Comparison of ENCODE assay signal across 8 mouse cellular contexts in genomic region chr10:3740504-3741388, GRCm38 (mm10). TPM values are rescaled to one million over a fixed set of nuclear protein-coding genes. Genes with fewer than 3 reads are reported as not detected.
DNase-seq lines count a peak whose midpoint lies in the region; ATAC-seq and TF ChIP-seq lines count a peak whose summit lies in the region.

No protein-coding gene starts in this region.

- peak overlapping the region; percentile 99 for H3K4me2 ChIP-seq in heart, embryonic 14.5 days (ENCODE audit: low read length)
- peak overlapping the region; percentile 90 for H3K4me2 ChIP-seq in liver, postnatal 0 days (ENCODE audit: low read depth, low read length)
- H3K4me2 ChIP-seq in neural tube, embryonic 14.5 days (ENCODE audit: low read depth, low read length): peak overlapping the region; percentile 97

- H3K9me3 ChIP-seq in ES-Bruce4 (replicated peaks; ENCODE audit: control insufficient read depth, insufficient read depth, low read length, poor library complexity, severe bottlenecking): no peaks in the 10 kb centered on the region
- no peaks in the 10 kb centered on the region for H3K9me3 ChIP-seq in heart, embryonic 14.5 days (ENCODE audit: control insufficient read depth, low read length)
- no peaks in the 10 kb centered on the region for H3K9me3 ChIP-seq in liver, postnatal 0 days (ENCODE audit: low read length)
- H3K9me3 ChIP-seq in neural tube, embryonic 14.5 days (ENCODE audit: control insufficient read depth, low read length): no peaks in the 10 kb centered on the region

- H3K4me1 ChIP-seq in ES-Bruce4 (ENCODE audit: control insufficient read depth, insufficient read depth, low read length): no peaks in the 10 kb centered on the region
- H3K4me1 ChIP-seq in heart, embryonic 14.5 days (ENCODE audit: control insufficient read depth in 2 of 2, insufficient read depth in 2 of 2, low read length in 2 of 2): peaks cover 0 to 2% of the 10 kb centered on the region in 2 experiments; a peak in 1 of 4 replicates
- H3K4me1 ChIP-seq in liver, postnatal 0 days (ENCODE audit: insufficient read depth): no peaks in the 10 kb centered on the region
- H3K4me1 ChIP-seq in neural tube, embryonic 14.5 days (ENCODE audit: control insufficient read depth, insufficient read depth, low read length): no peaks in the 10 kb centered on the region

- peak; percentile 38 for TF ChIP-seq CTCF in ES-Bruce4 (IDR thresholded peaks at IDR 0.05; ENCODE audit: low read depth, low read length)
- peak; percentile 73 for TF ChIP-seq CTCF in liver, postnatal 0 days (IDR thresholded peaks at IDR 0.05; ENCODE audit: low read depth)

- peak overlapping the region; percentile 39 for H3K9ac ChIP-seq in ES-Bruce4 (ENCODE audit: low read depth, poor library complexity, severe bottlenecking)
- H3K9ac ChIP-seq in heart, embryonic 14.5 days (ENCODE audit: low read length): peak overlapping the region; percentile 87
- H3K9ac ChIP-seq in liver, postnatal 0 days (replicated peaks): peak overlapping the region; percentile 60
- H3K9ac ChIP-seq in neural tube, embryonic 14.5 days (replicated peaks; ENCODE audit: low read depth, low read length): peak overlapping the region; percentile 57

- H3K27ac ChIP-seq in ES-Bruce4 (ENCODE audit: insufficient read depth, low read length): no peak overlapping the region
- peak overlapping the region; percentile 81 to 88 for H3K27ac ChIP-seq in heart, embryonic 14.5 days (replicated peaks in 1 of 2; ENCODE audit: control insufficient read depth in 1 of 2, insufficient read depth in 1 of 2, low read depth in 2 of 2, low read length in 2 of 2)
- H3K27ac ChIP-seq in liver, postnatal 0 days (ENCODE audit: low read depth): peak overlapping the region; percentile 75
- peak overlapping the region; percentile 71 for H3K27ac ChIP-seq in neural tube, embryonic 14.5 days (ENCODE audit: low read depth, low read length)

- H3K4me3 ChIP-seq in ES-Bruce4 (ENCODE audit: low read depth, low read length): peak overlapping the region; percentile 84
- peak overlapping the region; percentile 77 to 83 for H3K4me3 ChIP-seq in heart, embryonic 14.5 days (ENCODE audit: control insufficient read depth in 1 of 2, insufficient read depth in 1 of 2, low read depth in 1 of 2, low read length in 2 of 2)
- H3K4me3 ChIP-seq in liver, postnatal 0 days (ENCODE audit: low read depth, low read length): peak overlapping the region; percentile 62
- H3K4me3 ChIP-seq in neural tube, embryonic 14.5 days (ENCODE audit: low read depth, low read length): peak overlapping the region; percentile 56

- TF ChIP-seq POLR2A in ES-Bruce4 (IDR thresholded peaks at IDR 0.05; ENCODE audit: insufficient read depth, low read length): no peak

- H3K27me3 ChIP-seq in ES-Bruce4 (ENCODE audit: control insufficient read depth, insufficient read depth, low read length, poor library complexity, severe bottlenecking): no peaks in the 10 kb centered on the region
- no peaks in the 10 kb centered on the region for H3K27me3 ChIP-seq in heart, embryonic 14.5 days (ENCODE audit: control insufficient read depth, insufficient read depth, low read length)
- H3K27me3 ChIP-seq in liver, postnatal 0 days (ENCODE audit: insufficient read depth, low read length): no peaks in the 10 kb centered on the region; the same call in 1 of the 2 replicates
- H3K27me3 ChIP-seq in neural tube, embryonic 14.5 days (ENCODE audit: control insufficient read depth, insufficient read depth, low read length): no peaks in the 10 kb centered on the region

- under 1% methylated on average over 36 of the region's 47 CpGs for WGBS in heart, embryonic 14.5 days
- 1% methylated on average over 35 of the region's 47 CpGs for WGBS in liver, postnatal 0 days (ENCODE audit: insufficient replicate concordance)
- WGBS in neural tube, embryonic 14.5 days: under 1% methylated on average over 37 of the region's 47 CpGs

- ATAC-seq in erythroid progenitor cell, adult 5-6 weeks (replicated peaks; ENCODE audit: low FRiP score, poor library complexity, severe bottlenecking): 0 out of 2 replicates have a peak, but pooled peaks have one; percentile 14
- ATAC-seq in heart, embryonic 14.5 days (ENCODE audit: insufficient number of reproducible peaks, insufficient read depth, low FRiP score, low read depth): peak; percentile 58
- ATAC-seq in liver, postnatal 0 days: peak; percentile 78
- ATAC-seq in neural tube, embryonic 14.5 days (ENCODE audit: low read depth): peak; percentile 80

- peak; percentile 34 for DNase-seq in adrenal gland, postnatal 25 days
- peak; percentile 72 for DNase-seq in kidney, postnatal 10 days
- peak; percentile 42 for DNase-seq in liver, postnatal 0 days
- peak; percentile 44 for DNase-seq in urinary bladder, postnatal 14 days (ENCODE audit: low spot score)

- no peaks in the 10 kb centered on the region for H3K36me3 ChIP-seq in ES-Bruce4 (ENCODE audit: control insufficient read depth, insufficient read depth, low read length, poor library complexity, severe bottlenecking)
- H3K36me3 ChIP-seq in heart, embryonic 14.5 days (ENCODE audit: control insufficient read depth, insufficient read depth, low read length): no peaks in the 10 kb centered on the region
- no peaks in the 10 kb centered on the region for H3K36me3 ChIP-seq in liver, postnatal 0 days (replicated peaks; ENCODE audit: insufficient read depth, low read length)
- H3K36me3 ChIP-seq in neural tube, embryonic 14.5 days (ENCODE audit: control insufficient read depth, insufficient read depth, low read length): no peaks in the 10 kb centered on the region

- no peak for TF ChIP-seq EP300 in ES-Bruce4 (IDR thresholded peaks at IDR 0.05; ENCODE audit: insufficient read depth, low read depth, low read length)
- TF ChIP-seq EP300 in liver, postnatal 0 days (IDR thresholded peaks at IDR 0.05; ENCODE audit: low read depth): no peak

RNA-seq across cellular contexts. Expression of gene Plekhg1, which starts 0.6 kb away (rescaled TPM):
- 18.9 and 22.1 TPM in 2 replicates for polyA plus RNA-seq in ES-Bruce4 (2011; ENCODE audit: insufficient read depth, insufficient read length, low read depth, missing spikeins)
- total RNA-seq in adrenal gland, postnatal 25 days (2021): 6.2 and 6.6 TPM in 2 replicates
- total RNA-seq in erythroid progenitor cell, adult 5-6 weeks (2015; ENCODE audit: low replicate concordance): 0.72 and 2.5 TPM in 2 replicates
- total RNA-seq in erythroid progenitor cell, adult 5-6 weeks (2017; ENCODE audit: low replicate concordance): 0.51 TPM in 1 of 2 replicates, not detected in the other
- polyA plus RNA-seq in heart, embryonic 14.5 days (2014; fragmentation: Nextera tagmentation; extraction: Ambion mirVana): 7.6 and 11.7 TPM in 2 replicates
- polyA plus RNA-seq in liver, postnatal 0 days (2015; fragmentation: Nextera tagmentation; extraction: Ambion mirVana): 1.4 and 1.7 TPM in 2 replicates
- polyA plus RNA-seq in neural tube, embryonic 14.5 days (2014; fragmentation: Nextera tagmentation; extraction: Ambion mirVana): 4.4 and 13.6 TPM in 2 replicates

Comparison
In these comparisons a context has a peak if more than half of its experiments do, and no peak if none do; other contexts are left out.
1. ATAC-seq: peak in every context shown above with its lines; median percentile 80 in neural tube, embryonic 14.5 days; 78 in liver, postnatal 0 days; 58 in heart, embryonic 14.5 days; 14 in erythroid progenitor cell, adult 5-6 weeks.